Mouse (Mus musculus): ENCODE data around the gene Tmem86a. TPM values are rescaled to one million over a fixed set of nuclear protein-coding genes. Genes with fewer than 3 reads are reported as not detected.
"Not testable (repeated sequence)": the region's sequence is repeated elsewhere in the genome, so short reads cannot be mapped to it uniquely, and the experiment has no call there.

Tmem86a gene
- total RNA-seq, 2 experiments from 2014 or later, result 2.9 to 10.0 TPM

DNA sequence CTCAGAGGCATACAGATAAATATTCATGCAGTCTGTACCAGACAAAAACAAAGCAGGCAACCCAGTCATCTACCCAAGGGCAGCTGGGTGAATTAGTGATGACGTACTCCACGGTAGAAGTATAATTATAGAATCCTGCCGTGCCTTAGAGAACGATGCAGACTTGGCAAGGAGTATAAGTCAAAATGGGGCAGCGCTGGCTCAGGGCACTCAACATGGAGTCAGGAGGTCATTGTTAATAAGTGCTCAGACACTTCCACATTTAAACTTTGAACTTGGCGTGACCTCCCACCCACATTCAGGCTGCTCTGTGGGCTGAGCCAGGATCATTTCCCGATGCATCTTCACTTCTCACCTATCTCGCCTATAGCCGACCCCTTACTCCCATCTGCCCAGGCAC is 25.0 kb upstream of the Tmem86a start:
- ATAC-seq (replicated peaks; ENCODE audit: low FRiP score, poor library complexity, severe bottlenecking), result no peak

DNA sequence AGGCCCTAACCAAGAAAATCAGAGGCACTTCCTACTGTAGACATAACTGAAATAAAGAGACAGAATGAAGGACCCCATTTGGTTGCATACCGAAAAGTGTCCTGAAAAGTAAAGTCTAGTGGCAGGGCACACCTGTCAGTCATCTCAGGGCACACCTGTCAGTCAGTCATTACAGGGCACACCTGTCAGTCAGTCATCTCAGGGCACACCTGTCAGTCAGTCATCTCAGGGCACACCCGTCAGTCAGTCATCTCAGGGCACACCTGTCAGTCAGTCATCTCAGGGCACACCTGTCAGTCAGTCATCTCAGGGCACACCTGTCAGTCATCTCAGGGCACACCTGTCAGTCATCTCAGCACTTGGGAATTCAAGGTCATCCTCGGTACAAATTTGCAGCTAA is 23.5 kb upstream of the Tmem86a start:
- not testable (repeated sequence) for ATAC-seq (replicated peaks; ENCODE audit: low FRiP score, poor library complexity, severe bottlenecking)

DNA sequence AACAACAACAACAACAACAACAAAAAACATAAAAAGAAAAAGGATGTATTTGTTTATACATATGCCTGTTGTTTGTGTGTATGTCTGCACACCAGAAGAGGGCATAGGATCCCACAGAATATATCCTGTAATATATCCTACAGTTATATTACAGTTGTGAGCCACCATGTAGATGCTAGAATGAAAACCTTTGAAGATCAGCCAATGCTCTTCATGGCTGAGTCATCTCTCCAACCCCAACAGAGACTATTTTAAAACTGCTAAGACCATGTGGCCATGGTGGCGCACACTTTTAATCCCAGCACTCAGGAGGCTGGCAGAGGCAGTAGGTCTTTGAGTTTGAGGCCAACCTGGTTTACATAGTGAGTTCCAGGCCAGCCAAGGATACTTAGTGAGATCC is 22.9 kb upstream of the Tmem86a start:
- no peak for ATAC-seq (replicated peaks; ENCODE audit: low FRiP score, poor library complexity, severe bottlenecking)

DNA sequence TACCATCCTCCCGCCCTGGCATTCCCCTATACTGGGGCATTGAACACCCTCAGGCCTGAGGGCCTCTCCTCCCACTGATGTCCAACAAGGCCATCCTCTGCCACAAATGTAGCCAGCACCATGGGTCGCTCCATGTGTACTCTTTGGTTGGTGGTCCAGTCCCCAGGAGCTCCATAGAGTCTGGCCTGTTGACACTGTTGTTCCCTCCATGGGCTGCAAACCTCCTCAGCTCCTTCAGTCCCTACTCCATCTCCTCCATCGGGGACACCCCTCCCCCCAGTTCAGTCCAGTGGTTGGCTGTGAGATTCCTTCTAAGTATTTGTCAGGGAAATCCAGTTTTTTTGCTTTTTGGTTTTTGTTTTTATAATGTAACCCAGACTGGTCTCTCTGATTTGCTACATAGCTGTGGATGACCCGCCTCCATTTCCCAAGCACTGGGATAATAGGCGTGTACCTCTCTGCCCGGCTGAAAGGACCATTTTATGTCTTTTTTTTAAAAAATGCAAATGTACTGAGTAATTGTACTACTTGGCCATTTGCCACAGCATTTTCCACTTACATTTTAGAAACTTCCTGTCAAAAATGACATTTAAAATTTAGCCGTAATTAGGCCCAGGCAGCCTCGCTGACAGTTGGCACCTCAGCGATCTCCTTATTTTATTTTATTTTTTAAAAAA is 19.7 kb upstream of the Tmem86a start:
- ATAC-seq (replicated peaks; ENCODE audit: low FRiP score, poor library complexity, severe bottlenecking), result no peak

DNA sequence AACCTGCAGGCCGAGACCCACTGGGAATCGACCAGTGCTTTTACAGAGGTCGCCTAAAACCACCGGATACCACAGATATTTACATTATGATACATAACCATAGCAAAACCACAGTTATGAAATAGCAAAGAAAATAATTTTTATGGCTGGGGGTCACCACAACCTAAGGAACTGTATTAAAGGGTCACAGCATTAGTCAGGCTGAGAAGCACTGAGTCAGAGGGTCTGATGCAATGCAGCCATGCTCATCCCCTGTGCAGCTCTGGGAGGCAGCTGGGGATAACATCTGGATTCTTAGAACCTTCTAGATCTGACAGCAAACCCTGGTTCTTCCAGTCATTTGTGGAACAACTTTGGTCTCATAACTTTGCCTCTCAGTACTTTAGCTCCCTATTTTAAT is 19.0 kb upstream of the Tmem86a start:
- no peak for ATAC-seq (replicated peaks; ENCODE audit: low FRiP score, poor library complexity, severe bottlenecking)

DNA sequence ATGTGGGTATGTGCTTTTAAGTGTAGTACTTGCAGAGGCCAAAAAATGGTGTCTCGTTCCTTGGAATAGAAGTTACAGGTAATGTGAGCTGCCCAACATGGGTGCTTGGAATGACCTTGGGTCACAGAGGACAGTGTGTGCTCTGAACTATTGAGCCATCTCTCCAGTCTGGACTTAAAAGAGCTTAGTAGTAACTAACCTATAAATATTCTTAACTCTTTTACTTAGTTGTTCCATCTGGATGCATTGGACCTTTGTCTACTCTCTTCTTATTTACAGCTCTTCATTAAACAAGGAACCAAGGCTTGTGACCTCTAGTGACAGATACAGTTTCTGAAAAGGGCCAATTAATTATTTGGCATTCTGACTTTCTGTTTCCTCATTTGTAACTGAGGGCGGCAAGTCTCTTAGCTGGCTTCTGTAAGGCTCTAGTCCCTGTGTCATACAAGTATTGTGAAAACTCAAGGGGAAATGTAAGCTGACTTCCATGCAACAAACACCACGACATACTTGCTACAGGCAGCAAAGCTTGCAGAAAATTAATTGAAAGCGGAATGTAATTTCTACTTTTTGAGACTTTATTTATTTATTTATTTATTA is 15.5 kb upstream of the Tmem86a start:
- ATAC-seq (replicated peaks; ENCODE audit: low FRiP score, poor library complexity, severe bottlenecking), result no peak

DNA sequence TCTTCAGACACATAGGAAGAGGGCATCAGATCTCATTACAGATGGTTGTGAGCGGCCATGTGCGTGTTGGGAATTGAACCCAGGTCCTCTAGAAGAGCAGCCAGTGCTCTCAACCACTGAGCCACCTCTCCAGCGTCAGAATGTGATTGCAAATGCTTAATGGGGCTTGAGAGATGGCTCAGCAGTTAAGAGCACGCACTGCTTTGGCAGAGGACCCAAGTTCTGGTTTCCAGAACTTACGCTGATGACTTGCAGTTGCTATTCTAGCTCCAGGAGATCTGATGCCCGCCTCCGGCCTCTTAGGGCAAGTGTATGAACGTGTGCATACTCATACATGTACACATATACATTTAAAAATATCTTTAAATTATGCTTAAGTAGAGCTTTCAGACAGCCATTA is 15.0 kb upstream of the Tmem86a start:
- ATAC-seq (replicated peaks; ENCODE audit: low FRiP score, poor library complexity, severe bottlenecking), result no peak

DNA sequence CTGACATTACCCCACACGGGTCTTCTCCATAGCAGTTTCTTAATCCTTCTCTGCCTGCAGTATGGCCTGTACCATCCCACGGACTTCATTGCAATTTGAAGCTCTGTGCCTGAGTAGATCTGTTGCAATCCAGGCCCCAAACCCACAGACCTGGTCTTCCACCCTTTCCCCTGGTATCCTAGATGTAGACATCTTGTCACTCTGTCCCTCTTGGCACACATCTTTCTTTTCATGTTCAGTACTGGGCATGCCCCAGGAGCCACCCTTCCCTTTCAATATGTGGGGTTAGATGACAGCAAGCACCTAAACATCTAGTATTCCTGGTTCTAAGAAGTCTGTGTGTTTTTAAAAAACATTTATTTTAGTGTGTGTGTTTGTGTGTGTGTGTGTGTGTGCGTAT is 8.7 kb upstream of the Tmem86a start:
- ATAC-seq (replicated peaks; ENCODE audit: low FRiP score, poor library complexity, severe bottlenecking), result no peak

DNA sequence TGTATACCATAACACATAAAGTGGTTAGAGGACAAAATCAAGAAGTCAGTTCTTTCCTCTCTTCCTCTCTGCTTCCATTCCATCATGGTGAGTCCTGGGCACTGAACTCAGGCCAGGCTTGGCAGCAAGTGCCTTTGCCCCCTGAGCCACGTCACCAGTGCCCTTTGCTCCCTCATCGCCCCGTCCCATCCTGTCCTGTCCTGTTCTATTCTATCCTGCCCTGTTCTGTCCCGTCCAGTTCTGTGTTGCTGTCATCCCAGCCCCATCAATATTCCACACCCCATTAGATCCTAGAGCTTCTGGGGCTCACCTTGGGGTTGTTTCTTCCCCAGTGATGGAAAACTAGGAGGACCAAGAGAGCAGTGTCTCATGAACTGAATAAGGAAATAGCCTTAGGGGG is 8.3 kb upstream of the Tmem86a start:
- no peak for ATAC-seq (replicated peaks; ENCODE audit: low FRiP score, poor library complexity, severe bottlenecking)

DNA sequence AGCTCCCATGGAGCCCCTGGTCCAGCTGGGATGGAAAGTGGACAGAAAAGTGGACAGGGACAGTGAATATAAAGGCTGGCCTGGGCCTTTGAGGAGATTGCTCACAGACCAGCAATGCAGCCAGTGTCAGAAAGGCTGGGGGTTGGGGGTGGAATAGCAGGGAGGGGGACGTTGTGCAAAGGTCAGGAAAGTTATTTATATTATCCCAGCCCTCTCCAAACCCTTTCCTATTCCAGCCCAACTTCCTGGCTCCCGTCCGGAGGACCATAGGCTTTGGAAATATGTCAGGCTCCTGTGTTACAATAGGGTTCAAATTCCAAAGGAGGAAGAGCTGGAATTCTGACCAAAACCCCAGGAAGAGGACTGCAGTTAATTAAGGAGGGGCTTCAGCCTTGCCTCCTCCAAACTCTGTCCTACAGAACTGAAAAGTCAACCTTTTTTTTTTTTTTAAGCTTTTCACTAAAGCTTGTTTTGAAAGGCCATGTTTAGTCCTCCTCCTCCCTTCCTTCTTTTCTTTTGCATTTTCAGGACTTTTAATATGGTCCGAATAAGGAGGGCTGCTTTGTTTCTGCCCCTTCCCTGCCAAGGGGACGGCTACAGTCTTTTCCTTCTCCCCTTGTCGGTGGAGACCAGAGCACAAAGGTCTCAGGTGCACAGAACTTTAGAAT is 7.4 kb upstream of the Tmem86a start:
- ATAC-seq (replicated peaks; ENCODE audit: low FRiP score, poor library complexity, severe bottlenecking), result no peak

DNA sequence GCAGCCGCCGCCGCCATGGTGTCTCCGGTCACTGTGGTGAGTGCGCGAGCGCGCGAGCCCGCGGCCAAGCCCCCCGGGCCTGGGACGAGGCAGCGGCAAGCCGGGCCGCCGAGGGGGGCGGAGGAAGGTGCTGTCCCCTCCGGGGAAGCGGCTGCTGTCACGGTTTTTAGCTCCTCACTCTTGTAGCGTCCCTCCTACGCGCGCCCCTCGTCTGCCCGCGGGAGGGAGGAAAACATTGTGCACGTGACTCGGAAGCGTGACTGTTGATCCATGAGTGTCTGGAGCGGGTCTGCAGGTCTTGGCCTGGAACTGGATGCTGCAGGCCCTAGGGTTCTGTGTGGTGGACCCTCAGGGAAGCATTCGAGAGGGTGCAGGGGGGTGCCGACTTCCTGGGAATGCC is 365 bp downstream of the Tmem86a start:
- ATAC-seq (replicated peaks; ENCODE audit: low FRiP score, poor library complexity, severe bottlenecking), result no peak

DNA sequence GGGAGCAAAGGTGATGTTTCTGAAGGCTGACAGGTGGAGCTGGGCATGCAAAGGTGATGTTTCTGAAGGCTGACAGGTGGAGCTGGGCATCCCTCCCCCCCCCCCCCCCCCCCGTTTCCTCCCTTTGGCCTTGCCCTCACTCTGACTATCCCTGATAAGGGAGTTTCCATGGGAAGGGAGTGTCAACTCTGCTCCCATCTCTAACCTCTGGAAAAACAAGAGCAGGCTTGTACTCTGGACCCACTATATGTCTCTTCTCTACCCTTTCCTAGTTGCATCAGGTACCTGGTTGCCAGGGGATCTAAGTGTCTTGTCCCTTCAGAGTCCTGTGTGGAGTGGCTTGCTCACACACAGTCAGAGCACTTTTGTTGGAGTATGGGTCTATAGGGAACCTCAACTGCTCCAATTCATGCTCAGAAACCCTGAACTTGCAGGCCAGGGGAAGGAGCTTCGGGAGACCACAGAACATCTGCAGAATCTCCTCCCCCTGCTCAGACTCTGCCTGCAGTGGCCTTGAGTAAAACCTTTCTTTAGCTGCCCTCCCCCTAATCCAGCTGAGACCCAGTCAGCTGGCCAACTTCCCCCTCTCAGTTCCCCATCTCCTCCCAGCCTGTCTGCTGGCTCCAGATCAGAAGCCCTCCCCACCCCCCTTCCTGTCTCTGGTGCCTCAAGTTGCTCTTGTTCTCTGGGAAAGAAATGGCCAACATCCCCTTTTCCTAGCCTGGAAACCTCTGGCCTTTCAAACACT is 1.2 kb downstream of the Tmem86a start:
- ATAC-seq (replicated peaks; ENCODE audit: low FRiP score, poor library complexity, severe bottlenecking), result no peak

DNA sequence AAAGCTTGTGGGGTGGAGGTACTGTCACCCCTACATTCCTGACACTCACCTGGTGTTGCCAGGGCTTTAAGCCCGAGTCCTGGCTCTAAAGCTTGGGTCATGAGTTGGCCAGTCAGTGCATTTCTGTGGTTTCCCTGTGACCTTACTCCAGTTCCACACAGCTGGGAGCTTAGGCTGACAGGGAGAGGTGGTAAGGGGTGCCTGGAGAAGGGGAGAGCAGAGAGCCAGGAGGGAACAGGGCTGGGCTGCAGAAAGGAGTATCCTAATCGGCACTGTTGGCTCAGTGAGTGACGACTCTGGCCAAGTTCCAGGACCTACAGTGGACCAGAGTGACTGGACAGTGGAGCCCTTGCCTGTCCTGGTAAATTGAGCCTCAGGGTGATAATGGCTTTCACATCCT is 1.9 kb downstream of the Tmem86a start:
- no peak for ATAC-seq (replicated peaks; ENCODE audit: low FRiP score, poor library complexity, severe bottlenecking)

DNA sequence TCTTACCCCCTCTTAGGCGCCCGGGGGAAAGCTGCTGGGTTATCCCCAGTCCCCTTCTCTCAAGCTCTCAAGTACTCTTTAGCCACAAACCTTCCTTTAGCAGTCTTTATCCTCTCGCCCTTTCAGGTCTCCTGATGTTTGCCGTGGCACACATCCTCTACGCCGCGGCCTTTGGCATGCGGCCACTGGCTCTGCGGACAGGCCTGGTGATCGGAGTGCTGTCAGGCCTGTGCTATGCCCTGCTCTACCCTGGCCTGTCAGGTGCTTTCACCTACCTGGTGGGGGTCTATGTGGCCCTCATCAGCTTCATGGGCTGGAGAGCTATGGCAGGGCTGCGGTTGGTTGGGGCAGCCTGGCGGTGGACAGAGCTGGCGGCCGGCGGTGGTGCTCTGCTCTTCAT is 2.9 kb downstream of the Tmem86a start:
- no peak for ATAC-seq (replicated peaks; ENCODE audit: low FRiP score, poor library complexity, severe bottlenecking)

DNA sequence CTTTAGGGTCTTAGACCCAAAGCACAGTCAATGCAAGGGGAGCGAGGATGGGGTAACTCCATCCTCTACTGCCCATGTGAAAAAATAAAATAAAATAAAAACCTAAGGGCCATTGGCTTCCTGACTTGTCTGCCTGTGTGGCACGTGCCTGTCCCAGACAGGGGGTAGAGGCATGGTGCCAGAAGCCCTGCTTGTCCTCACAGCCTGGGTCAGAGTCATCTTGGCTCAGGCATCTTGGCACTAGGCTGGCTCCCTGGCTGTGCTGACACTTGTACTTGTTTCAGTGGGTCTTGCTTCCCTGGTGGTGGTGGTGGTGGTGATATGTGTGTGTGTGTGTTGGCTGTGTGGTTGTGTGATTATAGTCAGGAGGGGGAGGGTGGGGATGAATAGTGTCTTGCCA is 4.3 kb downstream of the Tmem86a start:
- no peak for ATAC-seq (replicated peaks; ENCODE audit: low FRiP score, poor library complexity, severe bottlenecking)

DNA sequence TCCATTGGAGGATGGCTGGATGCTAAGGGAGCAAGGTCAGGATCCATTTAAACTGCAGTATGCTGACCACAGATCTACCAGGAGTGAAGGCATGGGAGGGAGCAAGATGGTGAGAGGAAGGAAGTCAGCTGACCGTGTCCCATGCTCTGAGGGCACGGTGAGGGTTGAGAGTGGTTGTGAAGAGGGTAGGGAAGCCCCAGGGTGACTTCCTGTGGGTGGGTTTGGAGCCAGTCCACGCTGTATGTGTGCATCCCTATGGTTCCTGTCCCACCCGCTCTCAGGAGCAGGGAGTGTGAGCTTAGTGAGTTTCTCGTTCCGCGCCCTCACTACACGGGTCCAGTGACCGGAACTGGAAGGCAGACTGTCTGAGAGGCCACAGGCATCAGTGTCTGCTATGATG is 5.3 kb downstream of the Tmem86a start:
- no peak for ATAC-seq (replicated peaks; ENCODE audit: low FRiP score, poor library complexity, severe bottlenecking)

DNA sequence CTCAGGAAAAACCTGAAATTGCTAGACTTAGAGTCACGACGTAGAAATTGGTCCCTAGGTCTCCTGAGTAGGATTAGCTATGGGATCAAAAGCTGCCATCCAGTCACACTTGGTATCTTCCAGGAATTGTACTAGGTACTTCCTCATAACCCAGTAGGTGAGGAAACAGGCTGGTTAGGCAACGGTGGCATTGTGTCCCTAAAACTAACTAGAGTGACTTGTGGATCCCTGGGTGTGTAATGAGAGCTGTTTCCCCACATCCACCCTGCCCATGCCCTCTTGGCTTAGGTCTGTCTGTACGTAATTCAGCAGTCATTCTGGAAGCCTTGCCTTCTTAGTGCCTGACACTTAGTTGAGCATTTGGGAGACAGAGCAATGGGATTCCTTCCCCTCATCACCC is 5.9 kb downstream of the Tmem86a start:
- no peak for ATAC-seq (replicated peaks; ENCODE audit: low FRiP score, poor library complexity, severe bottlenecking)

DNA sequence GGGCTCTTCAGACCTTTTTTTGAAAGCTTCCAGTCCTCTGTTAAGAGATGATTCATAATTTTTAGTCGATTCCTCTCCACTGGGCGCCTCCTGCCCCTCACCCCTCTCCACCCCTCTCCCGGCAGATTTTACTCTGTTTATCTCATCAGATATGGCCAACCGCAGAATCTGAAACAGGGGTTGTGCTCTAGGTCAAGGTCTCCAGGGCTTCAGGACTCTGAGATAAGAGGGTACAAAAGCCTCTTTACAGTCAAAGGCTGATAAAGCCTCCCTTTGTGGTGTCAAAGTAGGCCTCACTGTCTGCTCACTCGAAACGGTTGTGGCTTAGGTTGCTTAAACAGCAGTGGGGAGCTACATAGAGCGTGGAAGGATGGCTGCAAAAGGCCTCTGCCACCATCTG is 8.9 kb downstream of the Tmem86a start:
- no peak for ATAC-seq (replicated peaks; ENCODE audit: low FRiP score, poor library complexity, severe bottlenecking)

DNA sequence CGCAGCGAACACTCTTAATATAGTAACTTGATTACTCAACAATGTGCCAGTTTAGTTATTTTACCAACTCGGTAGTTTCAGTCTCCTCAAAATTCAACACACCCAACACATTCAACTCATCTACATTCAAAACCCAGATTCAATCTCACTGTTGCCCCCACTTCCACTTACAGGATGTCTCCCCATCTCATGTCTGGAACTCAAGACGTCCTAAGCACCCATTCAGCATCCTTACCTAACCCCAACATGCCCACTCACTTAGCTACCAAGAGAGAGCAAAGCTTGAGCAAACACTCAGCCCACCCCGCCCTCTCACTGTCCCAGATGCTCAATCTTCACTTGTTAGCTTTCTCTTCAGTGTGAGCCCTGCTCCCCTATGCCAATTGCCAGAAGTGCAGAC is 11.2 kb downstream of the Tmem86a start:
- no peak for ATAC-seq (replicated peaks; ENCODE audit: low FRiP score, poor library complexity, severe bottlenecking)

DNA sequence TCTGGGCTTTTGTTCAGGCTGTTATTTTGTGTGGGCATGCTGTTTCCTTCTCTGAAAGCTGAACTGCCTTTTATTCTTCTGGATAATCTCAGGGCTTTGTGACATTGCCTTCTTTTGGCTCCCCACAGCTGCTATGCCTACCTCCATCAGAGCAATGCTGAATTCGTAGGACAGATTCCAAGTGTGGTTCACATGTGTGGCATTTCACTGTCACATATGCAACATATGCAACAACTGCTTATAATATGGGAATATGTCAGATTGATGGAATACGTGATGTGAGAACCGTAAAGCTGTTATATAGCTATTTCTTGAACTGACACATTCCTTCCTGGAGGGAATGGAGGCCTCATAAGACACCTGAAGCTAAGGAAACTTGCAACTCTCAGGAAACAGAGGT is 16.5 kb downstream of the Tmem86a start:
- no peak for ATAC-seq (replicated peaks; ENCODE audit: low FRiP score, poor library complexity, severe bottlenecking)

DNA sequence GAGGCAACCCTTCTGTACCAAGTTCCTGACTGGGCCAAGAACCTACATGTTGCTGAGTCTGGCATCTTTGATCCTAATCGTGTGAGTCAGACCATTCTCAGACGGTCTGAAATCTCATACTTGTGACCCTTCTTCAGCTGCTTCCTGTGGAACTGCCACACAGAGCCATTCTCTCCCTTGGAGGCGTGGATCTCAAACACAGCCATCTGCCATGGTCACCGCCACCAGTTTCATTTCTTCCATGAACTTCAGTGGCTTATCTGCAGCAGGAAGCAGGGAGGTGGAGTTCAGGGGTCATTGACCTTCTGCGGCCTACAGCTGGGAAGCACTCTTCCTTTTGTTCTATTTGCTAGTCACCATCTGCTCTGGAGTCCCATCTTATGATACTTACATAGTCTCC is 17.5 kb downstream of the Tmem86a start:
- no peak for ATAC-seq (replicated peaks; ENCODE audit: low FRiP score, poor library complexity, severe bottlenecking)
